Mouse (Mus musculus): ENCODE measurements around the gene Olfr1152. TPM values are rescaled to one million over a fixed set of nuclear protein-coding genes. Genes with fewer than 3 reads are reported as not detected.

The Olfr1152 gene
- not detected in 2 replicates for polyA plus RNA-seq (2015; fragmentation: Nextera tagmentation; extraction: Ambion mirVana)

GRCm38 (mm10) chr2:87866192-87866591, at the start of gene Olfr1152:
TSS of gene Olfr1152 (plus strand) at chr2:87866492.

GRCm38 (mm10) chr2:87830233-87830632, 36.1 kb upstream of the Olfr1152 start, which contains the start of gene Olfr1148:
TSS of gene Olfr1148 (plus strand) at chr2:87830533.

GRCm38 (mm10) chr2:87843693-87844092, 22.6 kb upstream of the Olfr1152 start, which contains the start of gene Olfr1150-ps1:
TSS of gene Olfr1150-ps1 (plus strand) at chr2:87843993.

GRCm38 (mm10) chr2:87855562-87855961, 10.7 kb upstream of the Olfr1152 start, which contains the start of gene Olfr1151:
TSS of gene Olfr1151 (plus strand) at chr2:87855862.

GRCm38 (mm10) chr2:87894662-87895061, 28.4 kb downstream of the Olfr1152 start, which contains the start of gene Olfr1153:
TSS of gene Olfr1153 (plus strand) at chr2:87894962.

GRCm38 (mm10) chr2:87905066-87905465, 38.8 kb downstream of the Olfr1152 start, which contains the start of gene Olfr1154:
TSS of gene Olfr1154 (minus strand) at chr2:87905166.

Other genes with a start within 250 kb of the Olfr1152 start
- not detected in 2 replicates for gene Olfr1131, start 239.4 kb upstream of the Olfr1152 start, polyA plus RNA-seq (2015; fragmentation: Nextera tagmentation; extraction: Ambion mirVana)
- not detected in 2 replicates for gene Olfr1132, start 229.0 kb upstream of the Olfr1152 start, polyA plus RNA-seq (2015; fragmentation: Nextera tagmentation; extraction: Ambion mirVana)
- gene Olfr1133, start 219.1 kb upstream of the Olfr1152 start, polyA plus RNA-seq (2015; fragmentation: Nextera tagmentation; extraction: Ambion mirVana) = not detected in 2 replicates
- gene Olfr1134, start 208.0 kb upstream of the Olfr1152 start, polyA plus RNA-seq (2015; fragmentation: Nextera tagmentation; extraction: Ambion mirVana) = not detected in 2 replicates
- gene Olfr1135, start 192.8 kb upstream of the Olfr1152 start, polyA plus RNA-seq (2015; fragmentation: Nextera tagmentation; extraction: Ambion mirVana) = not detected in 2 replicates
- gene Olfr1136, start 172.5 kb upstream of the Olfr1152 start, polyA plus RNA-seq (2015; fragmentation: Nextera tagmentation; extraction: Ambion mirVana) = not detected in 2 replicates
- gene Olfr1137, start 153.3 kb upstream of the Olfr1152 start, polyA plus RNA-seq (2015; fragmentation: Nextera tagmentation; extraction: Ambion mirVana) = not detected in 2 replicates
- gene Olfr1138, start 126.5 kb upstream of the Olfr1152 start, polyA plus RNA-seq (2015; fragmentation: Nextera tagmentation; extraction: Ambion mirVana) = not detected in 2 replicates
- not detected in 2 replicates for gene Olfr1140, start 122.7 kb upstream of the Olfr1152 start, polyA plus RNA-seq (2015; fragmentation: Nextera tagmentation; extraction: Ambion mirVana)
- gene Olfr1141, start 112.5 kb upstream of the Olfr1152 start, polyA plus RNA-seq (2015; fragmentation: Nextera tagmentation; extraction: Ambion mirVana) = not detected in 2 replicates
- not detected in 2 replicates for gene Olfr152, start 87.0 kb upstream of the Olfr1152 start, polyA plus RNA-seq (2015; fragmentation: Nextera tagmentation; extraction: Ambion mirVana)
- not detected in 2 replicates for gene Olfr1143, start 65.9 kb upstream of the Olfr1152 start, polyA plus RNA-seq (2015; fragmentation: Nextera tagmentation; extraction: Ambion mirVana)
- gene Olfr1145, start 56.7 kb upstream of the Olfr1152 start, polyA plus RNA-seq (2015; fragmentation: Nextera tagmentation; extraction: Ambion mirVana) = not detected in 2 replicates
- gene Olfr1148, start 36.0 kb upstream of the Olfr1152 start, polyA plus RNA-seq (2015; fragmentation: Nextera tagmentation; extraction: Ambion mirVana) = not detected in 2 replicates
- not detected in 2 replicates for gene Olfr1150-ps1, start 22.5 kb upstream of the Olfr1152 start, polyA plus RNA-seq (2015; fragmentation: Nextera tagmentation; extraction: Ambion mirVana)
- gene Olfr1151, start 10.6 kb upstream of the Olfr1152 start, polyA plus RNA-seq (2015; fragmentation: Nextera tagmentation; extraction: Ambion mirVana) = not detected in 2 replicates
- gene Olfr1153, start 28.5 kb downstream of the Olfr1152 start, polyA plus RNA-seq (2015; fragmentation: Nextera tagmentation; extraction: Ambion mirVana) = not detected in 2 replicates
- gene Olfr1154, start 38.7 kb downstream of the Olfr1152 start, polyA plus RNA-seq (2015; fragmentation: Nextera tagmentation; extraction: Ambion mirVana) = not detected in 2 replicates
- gene Olfr1155, start 78.6 kb downstream of the Olfr1152 start, polyA plus RNA-seq (2015; fragmentation: Nextera tagmentation; extraction: Ambion mirVana) = not detected in 2 replicates
- not detected in 2 replicates for gene Olfr1156, start 86.6 kb downstream of the Olfr1152 start, polyA plus RNA-seq (2015; fragmentation: Nextera tagmentation; extraction: Ambion mirVana)
- not detected in 2 replicates for gene Olfr1157, start 101.8 kb downstream of the Olfr1152 start, polyA plus RNA-seq (2015; fragmentation: Nextera tagmentation; extraction: Ambion mirVana)
- gene Olfr74, start 108.2 kb downstream of the Olfr1152 start, polyA plus RNA-seq (2015; fragmentation: Nextera tagmentation; extraction: Ambion mirVana) = not detected in 2 replicates
- gene Olfr1158, start 123.6 kb downstream of the Olfr1152 start, polyA plus RNA-seq (2015; fragmentation: Nextera tagmentation; extraction: Ambion mirVana) = not detected in 2 replicates
- not detected in 2 replicates for gene Olfr1160, start 141.8 kb downstream of the Olfr1152 start, polyA plus RNA-seq (2015; fragmentation: Nextera tagmentation; extraction: Ambion mirVana)
- not detected in 2 replicates for gene Olfr1161, start 156.3 kb downstream of the Olfr1152 start, polyA plus RNA-seq (2015; fragmentation: Nextera tagmentation; extraction: Ambion mirVana)
- 0.04 TPM in 1 of 2 replicates, not detected in the other for gene Olfr73, start 171.2 kb downstream of the Olfr1152 start, polyA plus RNA-seq (2015; fragmentation: Nextera tagmentation; extraction: Ambion mirVana)
- not detected in 2 replicates for gene Olfr1162, start 184.6 kb downstream of the Olfr1152 start, polyA plus RNA-seq (2015; fragmentation: Nextera tagmentation; extraction: Ambion mirVana)
- gene Olfr1163, start 205.3 kb downstream of the Olfr1152 start, polyA plus RNA-seq (2015; fragmentation: Nextera tagmentation; extraction: Ambion mirVana) = not detected in 2 replicates
- not detected in 2 replicates for gene Olfr1164, start 227.5 kb downstream of the Olfr1152 start, polyA plus RNA-seq (2015; fragmentation: Nextera tagmentation; extraction: Ambion mirVana)